Comparison of ENCODE assay signal across 10 mouse cellular contexts in genomic region chr4:94745749-94746148, GRCm38 (mm10). TPM values are rescaled to one million over a fixed set of nuclear protein-coding genes. Genes with fewer than 3 reads are reported as not detected.
DNase-seq lines count a peak whose midpoint lies in the region; ATAC-seq lines count a peak whose summit lies in the region.
"Had no signal": no experiment of that assay in that cellular context is flagged by ENCODE, and none has a peak within 500 bp of the region (broad histone marks: within the 10 kb centered on the region; RNA-seq: fewer than 3 reads in every experiment).

No protein-coding gene starts in this region.

- ATAC-seq in liver, embryonic 12.5 days = no peak
- no peak for ATAC-seq in megakaryocyte progenitor cell, adult 5-6 weeks (replicated peaks; ENCODE audit: poor library complexity)

- H3K4me1 ChIP-seq in liver, embryonic 12.5 days = peaks cover 12% of the 10 kb centered on the region
- H3K4me1 ChIP-seq: embryonic facial prominence, embryonic 12.5 days; liver, embryonic 15.5 days had no signal

- H3K4me2 ChIP-seq in liver, embryonic 12.5 days = no peak overlapping the region
- H3K4me2 ChIP-seq: embryonic facial prominence, embryonic 12.5 days; liver, embryonic 15.5 days had no signal

- no peak for DNase-seq in liver
- DNase-seq in heart, adult 18-20 months = peak; percentile 72 to 77
- DNase-seq in heart, postnatal 36 days = peak; percentile 69 to 74
- DNase-seq in lung, postnatal 36 days = peak; percentile 42
- DNase-seq in layer of hippocampus, postnatal 36 days = no peak
- DNase-seq: thymus, postnatal 4 days had no signal

- WGBS in liver, embryonic 12.5 days (ENCODE audit: insufficient replicate concordance) = 52% methylated on average over 3 of the region's 3 CpGs

- no peaks in the 10 kb centered on the region for H3K27me3 ChIP-seq in liver, embryonic 12.5 days (replicated peaks)
- H3K27me3 ChIP-seq: embryonic facial prominence, embryonic 12.5 days; liver, embryonic 15.5 days had no signal

- H3K4me3 ChIP-seq in liver, embryonic 12.5 days = no peak overlapping the region
- H3K4me3 ChIP-seq: embryonic facial prominence, embryonic 12.5 days; liver, embryonic 15.5 days had no signal

- H3K27ac ChIP-seq in liver, embryonic 12.5 days = peak overlapping the region; percentile 10; the same call in 1 of the 2 replicates
- H3K27ac ChIP-seq: embryonic facial prominence, embryonic 12.5 days; liver, embryonic 15.5 days had no signal

- no peak overlapping the region for H3K9ac ChIP-seq in liver, embryonic 12.5 days
- H3K9ac ChIP-seq: embryonic facial prominence, embryonic 12.5 days; liver, embryonic 15.5 days had no signal

- H3K36me3 ChIP-seq in liver, embryonic 12.5 days = no peaks in the 10 kb centered on the region
- H3K36me3 ChIP-seq: embryonic facial prominence, embryonic 12.5 days; liver, embryonic 15.5 days had no signal

- H3K9me3 ChIP-seq in liver, embryonic 12.5 days (replicated peaks) = no peaks in the 10 kb centered on the region
- H3K9me3 ChIP-seq: embryonic facial prominence, embryonic 12.5 days; liver, embryonic 15.5 days had no signal

- intact Hi-C loops in heart, postnatal 36 days (cut with DNase I) = loop anchor here (1.0 to 5.0 kb wide), 4 partner anchors 33 to 85 kb away; no protein-coding TSS in a partner anchor

RNA-seq across cellular contexts. Expression of gene Tek, which starts 6.7 kb away (rescaled TPM):
- 8.0 and 8.2 TPM in 2 replicates for polyA plus RNA-seq in liver, embryonic 12.5 days (2016; fragmentation: Nextera tagmentation; extraction: Ambion mirVana)
- total RNA-seq in heart, adult 18-20 months (2021) = 10 to 100 TPM; 32.2 to 34.7 TPM
- 10 to 100 TPM; 41.2 to 42.9 TPM for total RNA-seq in heart, postnatal 36 days (2021)
- 1 to 10 TPM; 6.8 to 7.9 TPM for total RNA-seq in layer of hippocampus, postnatal 36 days (2021)
- total RNA-seq in megakaryocyte progenitor cell, adult 5-6 weeks (2015) = 0.64 and 0.69 TPM in 2 replicates
- total RNA-seq in megakaryocyte progenitor cell, adult 5-6 weeks (2017) = 0.46 and 1.2 TPM in 2 replicates

Comparison
In these comparisons a context has a peak if more than half of its experiments do, and no peak if none do; other contexts are left out.
1. DNase-seq: peak in heart, adult 18-20 months (2 of 2), heart, postnatal 36 days (2 of 2) and lung, postnatal 36 days (single experiment); none in liver (single experiment) and layer of hippocampus, postnatal 36 days (0 of 2).